Mouse (Mus musculus) kidney, adult 2 months (tissue): ENCODE data around the gene Chrna1.

ENCODE experiments used
- CTCF ChIP-seq: fragments of 200-500 bp; conservative IDR thresholded peaks from 2 replicates; pipeline ENCODE4 v1.5.1; 2011; ENCODE audit warnings: low read depth, mild to moderate bottlenecking, control low read depth, low read length, moderate library complexity, mixed read lengths; ENCODE audit not compliant: insufficient read depth, insufficient read length
- POLR2A ChIP-seq: fragments of 200-500 bp; IDR thresholded peaks from one replicate; pipeline ENCODE4 v1.6.1; 2011; ENCODE audit warnings: low read depth, low read length, control low read depth

GRCm38 (mm10) chr2:73539141-73539540 lies 41.0 kb downstream of the Chrna1 start:
- no peak for TF ChIP-seq CTCF
- TF ChIP-seq POLR2A, result no peak
